Mouse (Mus musculus) mammary gland, adult 2 months (tissue): ENCODE data around the gene Tyw1. TPM values are rescaled to one million over a fixed set of nuclear protein-coding genes. Genes with fewer than 3 reads are reported as not detected.

Source experiments
- polyA plus RNA-seq: library from polyadenylated mRNA; depleted of rRNA; stranded (reverse); fragments of >200 nt; gene quantifications from 2 replicates; pipeline ENCODE4 v1.2.3, GENCODE M21; 2012; ENCODE audit warnings: low replicate concordance; rRNA removed

The Tyw1 gene
- 8.8 and 10.7 TPM in 2 replicates for polyA plus RNA-seq

GRCm38 (mm10) chr5:130255017-130255720 is at the start of gene Tyw1, which contains the start of gene Sbds:
Gene Tyw1 (plus strand): TSS chr5:130255619.
Gene Sbds (minus strand): TSS chr5:130255530.

DNA sequence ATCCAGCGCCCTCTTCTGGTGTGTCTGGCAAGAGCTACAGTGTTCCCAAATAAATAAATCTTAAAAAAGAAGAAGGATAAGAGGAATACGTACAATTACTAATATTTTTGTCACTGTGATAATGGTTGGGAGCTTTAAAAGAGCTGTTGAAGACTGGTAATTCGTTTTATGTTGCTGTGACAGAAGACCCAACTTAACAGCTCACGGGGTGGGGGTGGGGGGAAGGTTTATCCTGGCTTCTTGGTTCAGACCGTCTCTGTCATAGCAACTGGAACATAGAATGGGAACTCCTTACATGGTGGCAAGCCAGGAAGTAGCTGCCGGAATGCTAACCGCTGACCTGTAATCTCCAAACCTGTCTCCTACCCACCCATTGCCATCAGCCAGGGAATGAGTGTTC is 38.6 kb upstream of the Tyw1 start, which contains the start of gene Tmem248:
Gene Tmem248 (plus strand): TSS at position 301 of the 400 bp plus-strand sequence.

DNA sequence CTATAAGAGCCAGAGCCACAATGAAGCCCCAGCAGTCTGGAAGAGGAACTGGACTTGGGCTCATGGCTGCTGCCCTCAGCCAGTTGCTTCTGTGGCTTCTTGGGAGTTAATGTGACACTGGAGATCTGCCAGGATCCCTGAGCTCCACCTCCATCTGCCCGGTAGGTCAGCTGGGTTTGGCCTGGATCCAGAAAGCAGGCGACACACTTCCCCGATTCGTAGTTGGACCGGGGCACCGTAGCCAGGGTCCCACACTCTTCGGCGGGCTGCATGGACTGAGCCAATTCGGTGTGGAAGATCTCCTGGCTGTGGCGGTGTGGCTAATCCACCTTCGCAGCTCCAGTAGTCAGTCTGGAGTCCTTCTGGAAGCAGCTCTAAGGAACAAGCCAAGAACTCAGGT is 113.8 kb downstream of the Tyw1 start, which contains the start of gene Caln1:
Gene Caln1 (plus strand): TSS at position 219 of the 400 bp plus-strand sequence.

GRCm38 (mm10) chr5:130384222-130384912 is 128.9 kb downstream of the Tyw1 start, which contains the start of gene A330070K13Rik:
Gene A330070K13Rik (minus strand): TSS chr5:130384631.

Other genes with a start within 250 kb of the Tyw1 start
- 22.6 and 31.5 TPM in 2 replicates for gene Asl, start 226.4 kb upstream of the Tyw1 start, polyA plus RNA-seq
- gene Crcp, start 226.3 kb upstream of the Tyw1 start, polyA plus RNA-seq = 6.0 and 13.4 TPM in 2 replicates
- gene Tpst1, start 182.3 kb upstream of the Tyw1 start, polyA plus RNA-seq = 19.8 and 27.4 TPM in 2 replicates
- 6.4 and 12.7 TPM in 2 replicates for gene Kctd7, start 110.8 kb upstream of the Tyw1 start, polyA plus RNA-seq
- gene Rabgef1, start 83.8 kb upstream of the Tyw1 start, polyA plus RNA-seq = 20.7 and 34.6 TPM in 2 replicates
- 35.4 and 36.4 TPM in 2 replicates for gene Tmem248, start 38.5 kb upstream of the Tyw1 start, polyA plus RNA-seq
- 22.3 and 23.1 TPM in 2 replicates for gene Sbds, start 89 bp upstream of the Tyw1 start, polyA plus RNA-seq
- gene Caln1, start 113.8 kb downstream of the Tyw1 start, polyA plus RNA-seq = not detected in 2 replicates
- not detected in 2 replicates for gene A330070K13Rik, start 129.0 kb downstream of the Tyw1 start, polyA plus RNA-seq